Mouse (Mus musculus) kidney, postnatal 36 days (tissue): ENCODE measurements around the gene Odf4.
A peak's percentile ranks its signal among the peaks of the same experiment; 100 is the strongest.

ENCODE experiments used
- DNase-seq, 2 experiments: peaks; one replicate each; pipeline ENCODE4 v3.0.0; 2021 to 2022; ENCODE audit warnings: mixed read lengths in 2 of 2

Gene Odf4

DNA sequence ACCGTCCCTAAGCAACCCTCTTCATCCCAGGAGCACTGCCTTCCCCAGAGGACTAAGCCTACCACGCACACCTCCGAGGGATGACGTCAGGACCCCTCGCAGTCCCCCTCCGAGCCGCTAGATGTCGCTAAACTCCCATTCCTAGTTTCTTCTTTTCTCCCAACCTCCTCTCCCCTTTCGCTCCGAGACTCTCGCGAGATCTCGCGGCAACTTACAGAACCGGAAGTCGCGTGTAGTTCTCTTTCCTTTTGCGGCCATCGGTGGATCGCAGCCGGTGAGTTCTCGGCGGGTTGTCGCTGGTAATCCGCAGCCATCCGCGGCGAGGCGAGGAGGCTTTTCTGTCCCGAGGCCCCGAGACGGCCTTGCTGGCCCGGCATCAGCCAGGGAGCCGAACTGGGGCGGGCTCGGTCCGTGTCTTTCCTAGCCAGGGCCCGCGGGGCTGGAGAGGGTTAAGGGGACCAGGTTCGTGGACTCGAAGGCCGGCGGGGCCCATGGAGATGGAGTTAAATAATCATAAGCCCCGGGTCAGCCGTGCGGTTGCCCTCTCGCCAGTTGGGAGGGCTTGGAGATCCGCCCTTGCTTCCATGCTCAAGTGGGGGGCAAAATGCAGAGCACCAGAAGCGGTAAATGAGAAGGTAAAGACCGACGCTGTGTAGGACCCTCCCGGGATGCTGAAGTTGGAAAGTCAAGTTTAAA lies 25.4 kb downstream of the Odf4 start, which contains the start of gene Rpl26:
Gene Rpl26, plus strand, starts transcription at position 233 of the 696 bp plus-strand sequence.
- peak; percentile 99 for DNase-seq

- DNase-seq: no peak
Observed at GRCm38 (mm10) chr11:68900519-68901350, 26.1 kb downstream of the Odf4 start.

DNA sequence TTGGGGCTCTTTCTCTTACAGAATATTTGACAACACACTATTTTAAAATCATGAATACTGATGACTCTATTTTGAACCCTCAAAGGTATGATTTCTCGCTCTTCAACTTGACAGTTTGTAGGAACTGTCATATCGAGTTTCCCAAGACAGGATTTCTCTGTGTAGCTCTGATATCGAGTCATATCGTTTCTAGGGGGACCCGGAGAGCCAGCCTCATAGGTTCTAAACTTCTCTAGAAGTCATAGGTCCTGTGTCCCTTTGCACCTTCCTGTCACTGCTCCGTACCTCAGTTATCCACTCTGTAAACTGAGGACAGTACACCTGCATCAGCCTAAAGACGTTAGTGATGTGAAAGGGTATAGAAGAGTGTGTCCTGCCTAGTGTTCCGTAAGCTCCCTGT lies 27.1 kb downstream of the Odf4 start:
- no peak for DNase-seq

DNA sequence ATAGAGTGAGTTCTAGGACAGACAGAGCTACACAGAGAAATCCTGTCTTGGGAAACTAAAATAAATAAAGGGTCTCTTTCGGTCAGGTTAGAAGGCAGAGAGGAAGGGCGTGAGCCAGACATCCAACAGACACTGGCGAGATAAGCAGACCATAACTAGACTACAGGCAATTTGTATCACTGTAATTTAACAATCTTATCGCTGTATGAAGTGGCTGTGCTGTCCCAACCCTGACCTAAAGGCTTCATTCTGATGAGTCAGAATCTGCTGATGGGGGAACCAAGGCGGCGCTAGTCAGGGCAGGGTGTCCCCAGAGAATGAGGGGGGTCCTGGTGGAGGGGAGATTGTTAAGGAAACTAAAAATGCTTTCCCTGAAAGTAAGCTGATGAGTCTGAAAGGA lies 28.1 kb downstream of the Odf4 start:
- DNase-seq: no peak

DNA sequence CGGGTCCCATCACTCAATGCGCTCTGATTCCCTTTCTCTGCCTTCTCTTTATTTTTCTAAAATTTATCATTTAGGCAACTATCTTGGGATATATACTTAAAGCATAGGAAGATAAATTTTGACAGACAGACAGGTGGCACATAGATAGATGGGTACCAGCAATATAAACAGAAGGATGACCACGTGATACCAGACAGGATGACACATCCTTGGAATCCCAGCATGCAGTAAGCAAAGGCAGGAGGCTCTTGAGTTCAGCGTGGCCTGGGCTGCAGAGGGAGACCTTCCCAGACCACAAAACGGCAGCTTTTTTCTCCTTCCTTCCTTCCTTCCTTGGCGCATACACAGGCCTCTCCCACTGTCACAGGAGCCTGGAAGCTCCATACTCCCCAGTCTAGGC lies 29.0 kb downstream of the Odf4 start:
- DNase-seq: no peak

- DNase-seq: peak; percentile 56 to 71
Observed at GRCm38 (mm10) chr11:68897120-68897519, 29.8 kb downstream of the Odf4 start.

GRCm38 (mm10) chr11:68896247-68896646 lies 30.6 kb downstream of the Odf4 start:
- no peak for DNase-seq

DNA sequence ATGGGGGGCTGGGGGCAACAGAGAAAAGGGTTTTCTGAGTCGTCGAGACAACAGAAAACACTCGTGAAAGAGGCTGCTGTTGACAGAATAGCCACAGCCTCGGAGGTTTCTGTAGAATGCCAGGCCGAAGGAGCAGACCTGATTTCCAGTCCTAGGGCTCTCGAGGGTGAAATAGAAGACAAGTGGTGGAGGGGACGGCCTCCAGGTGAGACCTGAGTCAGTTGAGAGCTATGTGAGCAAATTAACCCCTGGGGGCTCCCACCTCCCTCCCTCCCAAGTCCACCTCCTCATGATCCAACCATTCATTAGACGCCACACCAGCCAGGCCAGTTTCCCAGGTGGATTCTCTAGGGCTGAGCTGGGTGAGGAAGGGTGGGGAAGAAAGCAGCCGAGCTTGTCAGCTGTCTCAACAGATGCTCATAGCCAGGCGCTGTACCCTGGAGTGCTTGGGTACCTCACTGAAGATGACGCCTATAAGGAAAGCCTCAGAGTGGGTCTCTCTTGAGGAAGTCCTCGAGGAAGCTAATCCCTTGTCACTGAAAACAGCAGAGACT lies 32.9 kb downstream of the Odf4 start:
- DNase-seq: no peak

GRCm38 (mm10) chr11:68892233-68892832 lies 34.5 kb downstream of the Odf4 start:
- DNase-seq: peak; percentile 22 to 34

DNA sequence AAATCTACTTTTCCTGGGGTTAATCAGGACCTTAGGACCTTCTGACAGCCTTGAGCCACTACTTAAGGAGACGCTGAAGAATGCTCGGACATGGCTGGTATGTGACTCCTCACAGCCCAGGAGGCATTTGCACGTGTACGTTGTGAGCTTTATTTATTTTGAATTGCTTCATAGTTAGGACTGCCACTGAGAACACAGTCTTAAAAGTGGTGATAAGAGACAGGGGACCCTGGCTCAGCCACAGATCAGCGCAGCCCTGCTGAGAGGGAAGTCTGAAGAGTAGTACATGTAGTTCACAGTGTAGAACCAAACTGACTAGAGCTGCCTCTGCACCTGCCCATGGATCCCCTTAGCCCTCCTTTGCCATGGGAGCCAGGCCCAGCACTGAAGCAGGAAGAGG lies 35.1 kb downstream of the Odf4 start:
- DNase-seq: no peak

GRCm38 (mm10) chr11:68890625-68891024 lies 36.3 kb downstream of the Odf4 start:
- peak; percentile 30 to 36 for DNase-seq

- no peak for DNase-seq
Observed at GRCm38 (mm10) chr11:68888653-68889052, 38.2 kb downstream of the Odf4 start.

DNA sequence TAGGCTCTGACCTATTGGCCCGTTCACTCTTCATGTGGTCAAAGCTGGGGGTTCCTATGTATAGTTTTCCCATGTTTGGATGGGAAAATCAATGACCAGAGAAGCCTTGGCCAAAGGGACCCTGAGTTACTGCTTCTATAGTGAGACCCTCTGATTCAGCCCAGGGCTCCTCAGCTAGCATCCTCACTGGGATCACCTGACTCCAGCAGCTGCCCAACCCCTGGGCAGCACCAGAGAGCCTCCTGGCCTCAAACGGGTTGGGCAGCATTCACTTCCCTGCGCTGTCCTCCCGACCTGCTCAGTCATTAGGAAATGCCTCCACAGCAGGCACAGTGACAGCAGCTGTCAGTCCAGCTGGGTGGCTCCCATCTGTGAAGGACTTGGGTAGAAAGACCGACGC lies 38.6 kb downstream of the Odf4 start, which contains the start of gene Rnf222:
Gene Rnf222, plus strand, starts transcription at position 301 of the 400 bp plus-strand sequence.
- DNase-seq: no peak

DNA sequence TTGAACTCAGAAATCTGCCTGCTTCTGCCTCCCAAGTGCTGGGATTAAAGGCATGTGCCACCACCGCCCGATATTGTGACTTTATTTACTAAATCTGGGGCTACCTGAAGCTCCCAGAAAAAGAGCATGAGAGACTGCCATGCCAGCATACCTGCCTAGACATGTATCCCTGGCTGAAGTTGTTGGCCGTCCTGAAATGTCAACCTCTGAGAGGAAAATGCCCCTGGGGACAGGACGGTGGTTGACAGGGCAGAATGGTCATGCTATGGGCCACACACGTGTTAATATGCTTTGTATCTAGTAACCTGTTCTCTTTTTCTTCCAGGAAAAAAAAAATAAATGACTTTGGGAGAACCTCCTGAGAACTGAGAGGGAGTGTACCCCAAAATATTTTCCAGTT lies 40.8 kb downstream of the Odf4 start:
- DNase-seq: no peak

GRCm38 (mm10) chr11:68884368-68884767 lies 42.5 kb downstream of the Odf4 start:
- no peak for DNase-seq

GRCm38 (mm10) chr11:68883843-68884242 lies 43.0 kb downstream of the Odf4 start:
- DNase-seq: no peak

GRCm38 (mm10) chr11:68882107-68882506 lies 44.8 kb downstream of the Odf4 start:
- no peak for DNase-seq

DNA sequence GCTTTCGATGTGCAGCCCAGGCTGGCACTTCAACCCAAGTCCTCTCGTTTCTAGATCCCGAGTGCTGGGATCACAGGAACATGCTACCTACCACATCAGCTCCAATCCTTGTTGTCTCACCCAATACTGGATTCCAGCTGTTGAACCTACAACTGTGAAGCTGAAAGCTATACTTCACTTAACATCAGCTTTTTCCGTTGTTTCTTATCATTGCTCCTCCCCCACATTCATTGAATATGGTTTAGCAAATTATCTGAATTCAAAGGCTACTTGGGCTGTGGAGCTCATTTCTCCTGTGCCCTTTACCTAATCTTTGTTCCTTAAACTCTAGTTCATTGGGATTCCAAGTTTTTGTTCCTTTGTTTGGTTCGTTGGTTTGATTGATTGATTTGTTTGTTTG lies 48.1 kb downstream of the Odf4 start:
- DNase-seq: no peak

DNA sequence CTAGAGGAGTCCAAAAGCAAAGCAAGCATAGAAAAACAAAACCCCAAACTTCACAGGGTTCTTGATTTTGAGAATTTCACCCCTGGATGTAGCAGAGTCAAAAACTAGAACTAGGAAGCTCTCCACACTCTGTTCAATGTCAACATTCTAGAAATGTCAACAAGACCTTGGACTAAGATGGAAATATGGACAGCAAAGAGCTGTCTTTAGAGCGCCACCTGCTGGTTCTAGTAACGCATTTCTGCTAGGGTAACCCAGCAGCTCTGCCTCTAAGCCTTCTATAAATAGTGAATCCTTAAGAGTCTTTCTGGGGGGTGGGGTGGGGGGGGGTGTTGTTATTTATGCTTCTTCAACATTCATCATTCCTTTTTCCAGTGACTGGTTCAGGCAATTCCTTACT lies 52.0 kb downstream of the Odf4 start:
- peak; percentile 76 to 86 for DNase-seq
